Mouse (Mus musculus) E14TG2a.4 (cell line): ENCODE measurements at regions not wholly inside any gene's neighbourhood (a gene's known extent, or its start where the extent isn't known, plus 50 kb on each side); places are given as distances from the start of the nearest gene placed in this dataset.

Experiments used
- CTCF ChIP-seq: conservative IDR thresholded peaks from 2 replicates; pipeline ENCODE4 v1.5.1; 2014; ENCODE audit warnings: low read length
- NANOG ChIP-seq: IDR thresholded peaks from 2 replicates; pipeline ENCODE4 v1.6.1; 2014; ENCODE audit warnings: borderline replicate concordance, low read length, mixed read lengths
- POU5F1 ChIP-seq: IDR thresholded peaks from 2 replicates; pipeline ENCODE4 v1.6.1; 2014; ENCODE audit warnings: low read length, borderline replicate concordance

DNA sequence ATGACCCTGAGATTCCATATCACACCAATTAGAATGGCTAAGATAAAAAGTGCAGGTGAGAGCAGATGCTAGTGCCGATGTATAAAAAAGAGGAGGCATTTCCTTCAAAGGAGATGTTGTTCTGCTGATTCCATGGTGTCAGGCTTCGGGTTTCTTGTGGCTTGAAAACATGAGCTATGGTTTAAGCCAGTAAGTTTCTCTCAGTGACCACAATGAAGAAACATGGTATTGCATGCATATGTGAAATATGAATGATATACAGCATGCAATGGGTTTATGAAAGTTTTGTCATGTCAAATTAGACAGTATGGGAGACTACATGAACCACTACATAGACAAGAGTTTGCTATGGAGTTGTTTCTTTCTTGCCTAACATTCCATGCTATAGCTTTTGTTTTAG, 155.3 kb downstream of the Fam174a start:
- TF ChIP-seq CTCF (no peak), POU5F1 (no peak), NANOG (no peak)
